Mouse (Mus musculus): ENCODE results near the gene Plau.

The Plau gene

GRCm38 (mm10) chr14:20845577-20846088 is 9.2 kb downstream of the Plau start:
- DNase-seq = no peak

GRCm38 (mm10) chr14:20846214-20846613 is 9.8 kb downstream of the Plau start:
- DNase-seq = no peak

GRCm38 (mm10) chr14:20847637-20848129 is 11.2 kb downstream of the Plau start:
- no peak for DNase-seq

GRCm38 (mm10) chr14:20849753-20850152 is 13.3 kb downstream of the Plau start:
- DNase-seq = no peak

DNA sequence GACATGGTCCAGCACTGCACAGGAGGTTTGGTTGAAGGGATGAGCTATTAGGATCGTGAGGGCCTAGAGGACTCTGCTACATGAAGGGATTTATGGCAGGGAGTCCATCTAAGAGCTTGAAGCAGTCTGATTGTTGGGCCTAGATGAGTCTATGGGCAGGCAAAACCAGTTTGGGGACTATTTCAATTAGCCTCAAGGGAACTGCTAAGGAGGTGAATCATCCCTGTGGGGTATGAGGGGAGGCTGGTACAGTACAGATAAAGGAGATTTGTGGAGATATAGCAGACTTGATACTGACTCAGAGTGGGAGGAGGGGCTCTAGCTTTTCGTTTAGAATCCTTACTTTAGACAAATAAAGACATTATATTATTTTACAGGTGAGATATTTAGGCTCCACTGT is 14.0 kb downstream of the Plau start:
- no peak for DNase-seq

DNA sequence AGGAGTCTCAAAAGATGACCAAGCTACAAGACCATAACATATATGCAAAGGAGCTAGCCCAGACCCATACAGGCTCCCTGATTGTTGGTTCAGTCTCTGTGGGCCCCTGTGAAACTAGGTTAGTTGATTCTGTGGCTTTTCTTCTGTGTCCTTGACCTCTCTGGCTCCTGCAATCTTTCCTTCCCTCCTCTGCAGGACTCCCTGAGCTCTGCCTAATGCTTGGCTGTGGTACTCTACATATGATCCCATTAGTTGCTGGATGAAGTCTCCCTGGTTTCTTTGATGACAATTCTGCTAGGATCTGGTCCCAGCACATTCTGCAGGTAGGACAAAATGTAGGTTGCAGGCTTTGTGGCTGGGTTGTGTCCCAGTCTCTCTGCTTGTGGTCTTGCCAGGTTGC is 15.3 kb downstream of the Plau start:
- DNase-seq = no peak

DNA sequence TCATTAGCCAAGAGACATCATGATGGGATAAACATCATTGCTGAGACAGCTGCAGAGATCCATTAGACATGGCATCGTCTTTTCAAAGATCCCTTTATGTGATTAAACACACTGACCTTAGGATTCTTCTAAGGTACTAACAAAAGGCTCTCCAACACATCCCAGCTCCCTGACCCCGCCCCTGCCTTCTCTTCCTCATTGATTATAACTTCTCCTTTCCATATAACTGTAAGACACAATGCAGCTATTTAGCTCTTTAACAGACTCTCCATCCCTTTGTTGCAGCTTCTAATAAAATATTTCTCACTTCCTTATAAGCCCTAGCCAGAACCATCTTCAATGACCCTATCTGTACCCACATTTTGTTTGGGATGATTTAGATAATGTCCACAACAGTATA is 24.7 kb downstream of the Plau start:
- no peak for DNase-seq

GRCm38 (mm10) chr14:20861559-20861958 is 25.1 kb downstream of the Plau start:
- no peak for DNase-seq

DNA sequence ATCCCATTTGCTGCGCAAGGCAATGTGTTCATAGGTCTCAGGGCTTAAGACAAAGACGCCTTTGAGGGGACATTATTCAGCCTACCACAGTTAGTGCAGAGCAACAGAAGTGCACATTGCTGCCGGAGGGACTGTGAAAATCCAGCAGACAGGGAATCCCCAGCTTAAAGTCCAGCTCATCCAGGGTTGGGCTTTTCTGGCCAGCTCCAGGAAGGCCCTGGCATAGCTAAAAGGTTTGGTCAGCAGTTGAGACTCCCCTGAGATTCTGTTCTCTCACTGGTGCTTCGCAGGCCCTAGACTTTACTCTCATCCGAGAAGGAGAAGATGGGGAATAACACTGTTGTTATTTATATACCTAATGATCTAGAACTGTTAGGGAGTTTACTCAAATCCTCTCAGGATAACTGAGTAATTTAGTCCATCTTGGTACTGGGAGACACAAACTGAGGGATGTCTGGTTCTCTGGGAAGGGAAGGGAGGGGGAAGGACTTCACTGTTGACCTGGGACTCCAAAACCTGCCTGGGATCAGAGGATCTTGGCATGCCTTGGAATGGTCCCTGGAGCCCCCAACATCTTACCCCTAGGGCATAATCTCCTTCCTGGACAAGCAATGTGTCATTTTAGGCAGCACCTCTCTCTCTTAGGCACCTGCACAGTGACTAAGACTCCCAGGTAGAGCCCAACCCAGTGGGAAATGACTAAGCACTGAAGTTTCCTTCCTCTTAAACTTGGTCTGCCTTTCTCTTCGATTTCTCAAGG is 27.0 kb downstream of the Plau start:
- no peak for DNase-seq

GRCm38 (mm10) chr14:20864192-20864591 is 27.7 kb downstream of the Plau start:
- no peak for DNase-seq

DNA sequence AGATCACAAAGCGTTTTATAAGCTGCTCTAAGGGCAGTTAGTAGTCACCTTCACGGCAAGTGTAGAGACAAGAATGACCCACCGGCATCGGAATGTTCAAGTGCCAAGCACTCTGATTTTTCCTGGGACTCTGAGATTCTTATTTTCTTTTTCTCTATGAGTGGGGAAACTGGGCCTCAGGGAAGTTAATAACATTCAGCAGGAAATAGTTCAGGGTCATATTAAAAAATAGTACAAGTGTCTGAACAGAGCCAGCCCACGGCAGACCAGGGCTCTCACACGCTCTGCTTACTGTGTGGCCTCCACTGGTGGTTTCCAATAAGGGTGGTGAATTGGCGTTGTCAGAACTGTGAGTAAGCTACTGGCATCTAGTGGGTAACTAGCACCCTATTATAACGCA is 29.1 kb downstream of the Plau start:
- DNase-seq = peak; percentile 61

DNA sequence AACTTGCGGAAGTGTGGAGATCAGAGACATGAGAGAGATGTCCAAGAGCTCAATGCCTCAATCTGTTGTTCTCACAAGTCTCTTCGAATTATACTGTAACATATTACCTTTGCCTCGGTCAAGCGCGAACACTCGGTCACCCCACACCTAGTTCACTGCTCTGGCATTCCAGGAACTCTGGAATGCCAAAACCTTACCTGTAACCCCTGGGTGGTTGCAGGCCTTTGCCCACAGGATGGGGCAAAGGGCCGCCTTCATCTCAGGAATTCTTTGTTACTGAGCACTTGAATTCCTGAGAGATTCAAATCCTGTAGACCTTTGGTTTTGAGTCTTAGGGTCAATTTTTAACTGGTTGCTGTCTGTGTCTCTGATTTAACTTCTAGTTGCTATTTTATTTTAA is 29.9 kb downstream of the Plau start:
- peak; percentile 91 for DNase-seq

DNA sequence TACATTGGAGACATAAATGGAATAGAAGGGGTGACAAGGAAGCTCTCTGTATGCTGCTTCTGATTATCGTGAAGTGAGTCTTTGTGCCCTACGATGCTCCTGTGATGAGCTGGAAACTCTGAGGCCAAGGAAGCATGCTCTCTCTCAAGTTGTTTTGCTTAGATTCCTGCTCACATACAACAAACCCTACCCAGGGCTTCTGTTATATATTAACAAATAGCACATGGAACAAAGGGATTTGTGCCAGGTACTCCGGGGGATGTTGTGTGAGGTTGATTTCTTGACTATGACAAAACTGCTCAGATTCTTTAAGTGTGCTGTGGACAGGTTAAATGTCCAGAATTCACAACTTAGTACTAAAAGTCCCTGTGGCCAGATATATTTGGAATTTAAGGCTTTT is 33.6 kb downstream of the Plau start:
- DNase-seq = peak; percentile 72

DNA sequence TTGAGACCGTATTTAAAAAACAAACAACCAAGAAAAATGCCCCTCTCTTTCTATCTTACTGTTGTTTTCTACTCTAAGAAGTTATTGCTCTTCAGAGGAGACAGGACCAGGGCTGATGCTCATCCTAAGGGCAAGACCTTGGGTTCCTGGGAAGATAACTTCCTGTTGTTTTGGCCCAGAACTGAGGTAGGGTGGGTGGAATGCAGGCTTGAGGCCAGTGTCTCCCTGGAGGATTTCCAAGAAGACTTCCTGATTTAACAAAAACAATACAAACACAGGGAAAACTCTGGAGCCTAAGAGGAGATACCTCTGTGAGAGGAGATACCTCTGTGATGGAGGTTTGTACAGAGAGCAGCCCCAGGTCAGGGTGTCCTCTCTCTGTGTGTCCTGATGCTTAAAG is 35.0 kb downstream of the Plau start:
- DNase-seq = peak; percentile 80

DNA sequence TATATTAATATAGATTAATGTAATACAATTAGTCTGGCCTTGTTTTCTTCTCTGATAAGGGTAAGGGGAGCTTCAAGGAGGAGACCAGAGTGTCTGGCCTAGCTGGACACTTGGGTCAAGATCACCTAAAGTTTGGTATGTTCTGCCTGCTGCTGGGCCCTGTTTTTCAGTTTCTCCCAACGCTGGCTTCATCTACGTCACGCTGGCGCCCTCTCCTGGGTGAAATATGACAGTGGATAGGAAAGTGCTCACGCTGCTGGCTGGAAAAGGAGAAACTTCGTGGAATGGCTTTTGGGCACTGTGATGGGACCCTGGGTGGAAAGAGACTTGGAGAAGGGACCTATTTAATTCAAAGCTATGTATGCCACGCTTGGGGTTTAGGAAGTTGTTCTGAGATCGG is 36.8 kb downstream of the Plau start:
- peak; percentile 79 for DNase-seq

DNA sequence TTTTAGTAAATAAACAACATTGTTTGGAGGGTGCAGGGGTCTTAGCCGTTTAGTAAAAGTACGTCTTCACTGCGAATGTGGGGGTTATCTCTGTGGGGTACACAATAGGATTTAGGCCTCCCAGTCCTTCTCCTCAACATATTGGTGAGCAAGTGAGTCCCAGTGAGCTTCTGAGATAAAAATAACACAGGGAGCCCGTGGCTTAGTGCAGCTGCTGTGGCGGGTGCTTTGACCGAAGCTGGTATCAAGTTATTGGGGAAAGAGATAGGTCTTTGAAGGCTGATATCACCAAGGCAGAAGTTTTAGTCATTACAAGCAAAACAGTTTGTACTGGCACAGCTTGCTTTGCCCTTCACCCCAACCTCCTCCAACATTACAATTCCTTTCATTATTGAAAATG is 37.5 kb downstream of the Plau start:
- DNase-seq = no peak

DNA sequence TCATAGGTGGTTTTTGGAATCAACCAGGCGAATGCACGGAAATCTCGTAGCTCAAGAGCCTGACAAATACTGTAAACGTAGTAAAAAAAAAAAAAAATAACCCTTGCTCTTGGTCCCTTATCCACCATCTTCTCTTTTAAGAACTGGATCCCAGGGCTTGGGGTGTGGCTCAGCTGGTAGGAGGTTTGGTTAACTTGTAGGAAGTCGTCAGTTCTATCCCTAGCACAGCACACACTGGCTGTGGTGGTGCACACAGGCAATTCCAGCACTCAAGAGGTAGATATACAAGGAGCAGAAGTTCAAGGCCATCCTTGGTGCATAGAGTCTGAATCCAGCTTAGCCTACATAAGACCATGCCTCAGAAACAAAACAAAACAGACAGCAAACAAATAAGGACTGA is 48.2 kb downstream of the Plau start:
- DNase-seq = no peak

GRCm38 (mm10) chr14:20885091-20885888 is 48.8 kb downstream of the Plau start:
- DNase-seq = peak; percentile 33

GRCm38 (mm10) chr14:20886266-20886665 is 49.8 kb downstream of the Plau start:
- no peak for DNase-seq

GRCm38 (mm10) chr14:20887541-20888085 is 51.2 kb downstream of the Plau start:
- peak; percentile 35 for DNase-seq

- DNase-seq = no peak
Measured at GRCm38 (mm10) chr14:20891941-20892402, 55.5 kb downstream of the Plau start.
